Mouse (Mus musculus) liver, embryonic 14.5 days (tissue): ENCODE measurements around the gene Sik2. TPM values are rescaled to one million over a fixed set of nuclear protein-coding genes. Genes with fewer than 3 reads are reported as not detected.

Source experiments
- ATAC-seq: fragments of 200-750 bp; cut with Nextera tagmentation; 2 replicates; pipeline ENCODE4 v1.8.0; 2017; ENCODE audit warnings: moderate number of reproducible peaks, mild to moderate bottlenecking, moderate library complexity; ENCODE audit not compliant: insufficient read depth
- DNase-seq, 3 experiments: peaks; one replicate each; pipeline ENCODE4 v3.0.0-alpha.2; 2012 to 2013; ENCODE audit warnings: low read depth in 3 of 3, low spot score in 3 of 3
- H3K27ac ChIP-seq: fragments of 300-500 bp; sonication (generic); 2 replicates; pipeline ENCODE4 v1.5.1; 2014; ENCODE audit warnings: moderate library complexity, mild to moderate bottlenecking, control low read depth, inconsistent platforms
- H3K27me3 ChIP-seq: fragments of 300-500 bp; sonication (generic); 2 replicates; pipeline ENCODE4 v1.6.1; 2014; ENCODE audit warnings: mild to moderate bottlenecking, low read length, moderate library complexity; ENCODE audit not compliant: control insufficient read depth, insufficient read depth
- H3K36me3 ChIP-seq: fragments of 300-500 bp; sonication (generic); replicated peaks from 2 replicates; pipeline ENCODE4 v1.6.1; 2014; ENCODE audit warnings: low read depth; ENCODE audit not compliant: control insufficient read depth, insufficient read depth
- H3K4me1 ChIP-seq, 2 experiments: fragments of 200-500 bp in 1 of 2; fragments of 300-500 bp in 1 of 2; sonication (generic) in 1 of 2; replicated peaks; 2 replicates each; pipeline ENCODE4 v1.6.1; 2012 to 2014; ENCODE audit warnings: antibody characterized with exemption in 1 of 2, inconsistent platforms in 1 of 2, low read length in 1 of 2; ENCODE audit not compliant: control insufficient read depth in 2 of 2, insufficient read depth in 2 of 2
- H3K4me2 ChIP-seq: fragments of 300-500 bp; sonication (generic); 2 replicates; pipeline ENCODE4 v1.6.1; 2014; ENCODE audit warnings: low read depth, mild to moderate bottlenecking, control low read depth, moderate library complexity
- H3K4me3 ChIP-seq, 2 experiments: fragments of 200-500 bp in 1 of 2; fragments of 300-500 bp in 1 of 2; sonication (generic) in 1 of 2; 2 replicates each; pipeline ENCODE4 v1.5.1; 2012 to 2014; ENCODE audit warnings: low read depth in 2 of 2, low read length in 2 of 2, mild to moderate bottlenecking in 2 of 2, control low read depth in 1 of 2, inconsistent platforms in 1 of 2, moderate library complexity in 1 of 2; ENCODE audit not compliant: insufficient read depth in 1 of 2
- H3K9ac ChIP-seq: fragments of 300-500 bp; sonication (generic); replicated peaks from 2 replicates; pipeline ENCODE4 v1.6.1; 2014; ENCODE audit warnings: mild to moderate bottlenecking, control low read depth, moderate library complexity
- H3K9me3 ChIP-seq: fragments of 300-500 bp; sonication (generic); 2 replicates; pipeline ENCODE4 v1.6.1; 2016; ENCODE audit warnings: low read length, mixed read lengths; ENCODE audit not compliant: control insufficient read depth
- CTCF ChIP-seq: IDR thresholded peaks from 2 replicates; pipeline ENCODE4 v1.5.1; 2016; ENCODE audit warnings: antibody characterized with exemption, low read depth, control low read depth
- EP300 ChIP-seq: IDR thresholded peaks from 2 replicates; pipeline ENCODE4 v1.6.1; 2016; ENCODE audit warnings: antibody characterized with exemption, low read depth
- WGBS: fragments of 180-500 bp; shearing (Covaris S2); extraction: QIAGEN DNeasy Blood & Tissue Kit; methylation state at CpG from one replicate; pipeline ENCODE4 v1.1.7; 2014; ENCODE audit not compliant: insufficient replicate concordance; 5-methylcytosine and 5-hydroxymethylcytosine counted together
- polyA plus RNA-seq, 2 experiments: library from polyadenylated mRNA; depleted of rRNA in 1 of 2; stranded (reverse) in 1 of 2; unstranded in 1 of 2; fragments of >200 nt; fragmentation: Nextera tagmentation in 1 of 2; extraction: Ambion mirVana in 1 of 2; gene quantifications; 2 replicates each; pipeline versions ENCODE4 v1.2.1 to v1.2.3; 2012 to 2014

Gene Sik2
- polyA plus RNA-seq, 2 experiments: 6.9 to 7.8 TPM

- H3K9ac ChIP-seq: peak overlapping the region; percentile 64
- no peaks in the 10 kb centered on the region for H3K27me3 ChIP-seq
- ATAC-seq (peak; percentile 82), DNase-seq (peak; percentile 67 to 81 (median 74))
- peak overlapping the region; percentile 95 for H3K27ac ChIP-seq
- H3K4me2 ChIP-seq: peak overlapping the region; percentile 91
- 26% methylated on average over 8 of the region's 8 CpGs for WGBS
- peaks cover 43 to 50% of the 10 kb centered on the region in 2 experiments for H3K4me1 ChIP-seq
- H3K9me3 ChIP-seq: no peaks in the 10 kb centered on the region
- TF ChIP-seq EP300 (peak; percentile 91), CTCF (no peak)
- H3K36me3 ChIP-seq: peaks cover 8% of the 10 kb centered on the region
- peak overlapping the region; percentile 14 to 26 for H3K4me3 ChIP-seq
Observed at GRCm38 (mm10) chr9:50854376-50854775, 154.5 kb downstream of the Sik2 start.

- Histone ChIP-seq H3K9me3 (no peaks in the 10 kb centered on the region), H3K27ac (peak overlapping the region; percentile 13), H3K4me2 (peak overlapping the region; percentile 11; the same call in 1 of the 2 replicates), H3K9ac (no peak overlapping the region; the same call in 1 of the 2 replicates), H3K36me3 (no peaks in the 10 kb centered on the region), H3K4me1 (peaks cover 55 to 62% of the 10 kb centered on the region in 2 experiments), H3K27me3 (no peaks in the 10 kb centered on the region), H3K4me3 (no peak overlapping the region)
- ATAC-seq: no peak
- TF ChIP-seq CTCF (peak; percentile 45), EP300 (no peak)
- 61% methylated on average over 17 of the region's 17 CpGs for WGBS
- DNase-seq: no peak
Observed at GRCm38 (mm10) chr9:50852634-50853349, 156.1 kb downstream of the Sik2 start.

DNA sequence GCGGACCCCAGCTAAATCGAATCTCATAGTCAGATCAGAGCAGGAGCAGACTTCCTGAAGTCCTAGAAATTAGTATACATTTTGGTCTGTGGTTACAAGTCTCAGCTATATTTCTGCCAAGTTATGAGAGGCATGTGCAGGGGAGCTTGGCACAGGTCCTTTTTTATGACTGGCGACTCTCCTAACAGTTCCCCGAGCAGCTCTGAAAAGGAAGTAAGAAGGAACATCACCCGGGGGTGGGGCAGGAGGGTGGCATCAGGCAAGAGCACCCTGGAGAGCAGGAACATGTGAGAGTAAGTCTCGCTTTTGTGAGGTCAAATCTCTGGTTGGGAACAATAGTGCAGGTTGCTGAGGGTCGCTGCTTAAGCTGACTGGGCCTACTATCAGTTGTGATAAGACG is 158.2 kb downstream of the Sik2 start:
- Histone ChIP-seq H3K27me3 (no peaks in the 10 kb centered on the region), H3K27ac (no peak overlapping the region), H3K4me1 (peaks cover 49 to 58% of the 10 kb centered on the region in 2 experiments), H3K4me2 (no peak overlapping the region), H3K9ac (no peak overlapping the region), H3K9me3 (no peaks in the 10 kb centered on the region), H3K36me3 (no peaks in the 10 kb centered on the region), H3K4me3 (no peak overlapping the region)
- ATAC-seq (no peak), DNase-seq (no peak)
- TF ChIP-seq CTCF: no peak
- no peak for TF ChIP-seq EP300
- WGBS: 35% methylated on average over 8 of the region's 8 CpGs

GRCm38 (mm10) chr9:50850271-50850670 is 158.6 kb downstream of the Sik2 start:
- H3K4me1 ChIP-seq: peaks cover 45 to 53% of the 10 kb centered on the region in 2 experiments
- no peak for DNase-seq
- H3K4me2 ChIP-seq: no peak overlapping the region
- H3K36me3 ChIP-seq: no peaks in the 10 kb centered on the region
- no peak overlapping the region for H3K27ac ChIP-seq
- 66% methylated on average over 11 of the region's 11 CpGs for WGBS
- TF ChIP-seq CTCF (no peak), EP300 (no peak)
- H3K4me3 ChIP-seq: no peak overlapping the region
- H3K9me3 ChIP-seq: no peaks in the 10 kb centered on the region
- no peak for ATAC-seq
- H3K9ac ChIP-seq: no peak overlapping the region
- H3K27me3 ChIP-seq: no peaks in the 10 kb centered on the region

DNA sequence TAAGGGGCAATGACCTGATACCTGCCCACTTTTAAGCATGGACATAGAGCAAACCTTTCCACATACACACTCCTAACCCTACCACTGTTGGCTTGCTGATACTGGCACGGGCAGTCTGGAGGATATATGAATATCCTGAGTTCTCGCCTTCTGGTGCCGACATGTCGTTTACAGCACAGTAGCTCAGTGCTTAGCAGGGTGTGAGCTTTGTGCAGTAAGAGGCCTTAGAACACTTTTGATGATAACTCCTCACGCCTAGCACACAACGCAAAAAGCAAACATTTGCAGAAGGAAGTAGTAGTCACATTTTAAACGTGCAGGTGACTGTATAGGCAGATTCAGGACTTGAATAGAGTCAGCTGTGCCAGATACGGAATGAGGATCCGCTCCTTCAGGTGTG is 159.1 kb downstream of the Sik2 start:
- no peak overlapping the region for H3K4me3 ChIP-seq
- no peaks in the 10 kb centered on the region for H3K9me3 ChIP-seq
- H3K27me3 ChIP-seq: no peaks in the 10 kb centered on the region
- DNase-seq (no peak), ATAC-seq (no peak)
- peak overlapping the region; percentile 23; the same call in 1 of the 2 replicates for H3K27ac ChIP-seq
- no peak overlapping the region for H3K4me2 ChIP-seq
- peaks cover 42 to 48% of the 10 kb centered on the region in 2 experiments for H3K4me1 ChIP-seq
- 55% methylated on average over 9 of the region's 9 CpGs for WGBS
- no peak overlapping the region for H3K9ac ChIP-seq
- no peak for TF ChIP-seq EP300
- TF ChIP-seq CTCF: no peak
- H3K36me3 ChIP-seq: no peaks in the 10 kb centered on the region
